Comparison of ENCODE assay signal across 16 mouse cellular contexts in the genomic region with DNA sequence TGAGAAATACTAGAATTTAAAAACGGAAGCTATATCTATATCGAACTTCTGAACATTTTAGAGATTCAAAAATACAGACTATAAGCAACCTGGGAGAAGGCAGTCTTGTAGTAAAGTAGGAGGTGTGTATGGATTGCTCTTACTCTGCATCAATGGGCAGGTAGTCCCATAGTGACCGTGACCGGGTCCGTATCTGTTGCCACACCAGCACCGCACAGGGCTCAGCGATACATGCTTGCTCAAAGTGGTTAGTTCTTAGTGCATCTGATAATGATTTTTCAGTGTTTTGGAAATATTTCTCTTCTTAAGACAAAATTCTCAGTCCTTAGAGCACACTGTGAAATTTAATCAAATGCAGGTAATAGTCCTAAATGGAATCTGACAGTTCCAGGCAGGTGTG.
"Had no signal": no experiment of that assay in that cellular context is flagged by ENCODE, and none has a peak within 500 bp of the region (broad histone marks: within the 10 kb centered on the region; RNA-seq: fewer than 3 reads in every experiment).

No protein-coding gene starts in this region.

- H3K9me3 ChIP-seq: neural tube, embryonic 13.5 days; neural tube, embryonic 15.5 days; stomach, embryonic 15.5 days had no signal

- H3K4me1 ChIP-seq: neural tube, embryonic 13.5 days; neural tube, embryonic 15.5 days; stomach, embryonic 15.5 days had no signal

- H3K36me3 ChIP-seq: neural tube, embryonic 13.5 days; neural tube, embryonic 15.5 days; stomach, embryonic 15.5 days had no signal

- H3K4me3 ChIP-seq: neural tube, embryonic 13.5 days; neural tube, embryonic 15.5 days; stomach, embryonic 15.5 days had no signal

- H3K27ac ChIP-seq: neural tube, embryonic 13.5 days; neural tube, embryonic 15.5 days; stomach, embryonic 15.5 days; stomach, postnatal 0 days had no signal

- DNase-seq: retina, postnatal 1 day; right cerebral cortex, adult 18-20 months; right cerebral cortex, postnatal 14 days; right cerebral cortex, postnatal 25 days; right cerebral cortex, postnatal 4 days; spleen, adult 18-20 months; thymus, adult 18-20 months; thymus, adult 2 months; thymus, postnatal 14 days; thymus, postnatal 25 days; thymus, postnatal 36 days; thymus, postnatal 4 days had no signal

- H3K4me2 ChIP-seq: neural tube, embryonic 13.5 days; neural tube, embryonic 15.5 days; stomach, embryonic 15.5 days had no signal

- H3K9ac ChIP-seq: neural tube, embryonic 13.5 days; neural tube, embryonic 15.5 days; stomach, embryonic 15.5 days had no signal

- H3K27me3 ChIP-seq: neural tube, embryonic 13.5 days; neural tube, embryonic 15.5 days; stomach, embryonic 15.5 days had no signal
